Mouse (Mus musculus) mouse embryonic stem cell (cell line): Measurements from ENCODE around the gene Foxj2.

Experiments
- in situ Hi-C, 2 experiments: fragments of 300-500 bp; cut with MboI; formaldehyde crosslinking; loops; 1 replicate in 1 of 2; 3 replicates in 1 of 2; pipeline ENCODE4 v1.14.3; 2019 to 2020; ENCODE audit warnings: low sequenced_read_pairs in 2 of 2, low pct_unique_long_range_greater_than_20kb in 1 of 2, mixed read lengths in 1 of 2; ENCODE audit not compliant: unreplicated experiment in 1 of 2

Foxj2 gene

GRCm38 (mm10) chr6:122811280-122811652 is 8.4 kb upstream of the Foxj2 start:
- in situ Hi-C loops: no loop called here

- in situ Hi-C loops: no loop called here
Observed at GRCm38 (mm10) chr6:122811771-122812600, 7.7 kb upstream of the Foxj2 start.

GRCm38 (mm10) chr6:122812716-122813115 is 7.0 kb upstream of the Foxj2 start:
- in situ Hi-C loops: no loop called here

- in situ Hi-C loops: no loop called here
Observed at GRCm38 (mm10) chr6:122813640-122814039, 6.1 kb upstream of the Foxj2 start.

- in situ Hi-C loops: no loop called here
Observed at GRCm38 (mm10) chr6:122820071-122820798, 521 bp downstream of the Foxj2 start.

GRCm38 (mm10) chr6:122820799-122821650 is 1.3 kb downstream of the Foxj2 start:
- in situ Hi-C loops: no loop called here

- in situ Hi-C loops: no loop called here
Observed at GRCm38 (mm10) chr6:122821822-122822221, 2.1 kb downstream of the Foxj2 start.

- in situ Hi-C loops: no loop called here
Observed at GRCm38 (mm10) chr6:122824086-122824485, 4.4 kb downstream of the Foxj2 start.

GRCm38 (mm10) chr6:122825166-122825565 is 5.5 kb downstream of the Foxj2 start:
- in situ Hi-C loops: no loop called here

- in situ Hi-C loops: no loop called here
Observed at GRCm38 (mm10) chr6:122825923-122826742, 6.4 kb downstream of the Foxj2 start.

GRCm38 (mm10) chr6:122828086-122828485 is 8.4 kb downstream of the Foxj2 start:
- in situ Hi-C loops: no loop called here

- in situ Hi-C loops: no loop called here
Observed at GRCm38 (mm10) chr6:122832880-122833279, 13.2 kb downstream of the Foxj2 start.

- in situ Hi-C loops: no loop called here
Observed at GRCm38 (mm10) chr6:122834365-122834764, 14.7 kb downstream of the Foxj2 start.

- in situ Hi-C loops: no loop called here
Observed at GRCm38 (mm10) chr6:122836974-122837373, 17.3 kb downstream of the Foxj2 start.

- in situ Hi-C loops: no loop called here
Observed at GRCm38 (mm10) chr6:122837539-122837938, 17.8 kb downstream of the Foxj2 start.

- in situ Hi-C loops: no loop called here
Observed at GRCm38 (mm10) chr6:122843759-122844158, 24.0 kb downstream of the Foxj2 start.

- in situ Hi-C loops: no loop called here
Observed at GRCm38 (mm10) chr6:122852696-122853095, 33.0 kb downstream of the Foxj2 start.

GRCm38 (mm10) chr6:122854552-122854951 is 34.8 kb downstream of the Foxj2 start:
- in situ Hi-C loops: no loop called here
